Mouse (Mus musculus) retina, postnatal 1 day (tissue): ENCODE data around the gene Lmcd1.
"Not testable (repeated sequence)": the region's sequence is repeated elsewhere in the genome, so short reads cannot be mapped to it uniquely, and the experiment has no call there.

Experiments used
- DNase-seq: peaks from one replicate; pipeline ENCODE4 v3.0.0-alpha.2; 2012

The Lmcd1 gene

DNA sequence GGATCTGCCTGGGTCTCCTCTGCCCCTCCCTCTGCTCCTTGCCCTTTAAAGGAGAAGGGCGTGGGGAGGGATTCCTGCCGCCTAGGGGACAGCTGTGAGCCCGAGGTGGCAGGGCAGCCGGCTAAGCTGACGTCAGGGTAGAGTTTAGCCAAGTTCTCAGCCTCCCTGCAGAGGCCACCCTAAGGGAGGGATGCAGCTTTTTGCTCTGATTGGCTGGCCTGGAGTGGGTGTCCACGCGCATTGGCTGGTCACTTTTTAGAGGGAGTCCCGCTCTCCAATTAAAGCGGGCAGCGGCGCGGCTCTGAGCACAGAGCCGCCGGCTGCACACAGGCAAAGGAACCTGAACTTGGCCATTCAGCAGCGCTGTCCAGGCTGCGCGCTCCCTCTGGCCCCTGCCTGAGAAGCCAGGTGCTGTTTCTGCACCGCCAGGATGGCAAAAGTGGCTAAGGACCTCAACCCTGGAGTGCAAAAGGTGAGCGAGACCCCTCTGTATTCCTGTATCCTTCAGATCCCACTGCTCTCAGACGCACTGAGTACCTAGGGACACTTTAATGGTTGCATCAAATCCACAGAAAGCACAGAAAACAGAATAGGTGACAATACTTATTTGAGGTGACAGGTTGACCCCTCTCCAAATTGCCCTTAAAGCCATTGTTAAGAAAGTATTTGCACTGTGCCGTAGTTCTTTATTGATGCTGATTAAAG, at the start of gene Lmcd1:
TSS of gene Lmcd1 (plus strand) at position 258 of the 705 bp plus-strand sequence.
- peak; percentile 95 for DNase-seq

DNA sequence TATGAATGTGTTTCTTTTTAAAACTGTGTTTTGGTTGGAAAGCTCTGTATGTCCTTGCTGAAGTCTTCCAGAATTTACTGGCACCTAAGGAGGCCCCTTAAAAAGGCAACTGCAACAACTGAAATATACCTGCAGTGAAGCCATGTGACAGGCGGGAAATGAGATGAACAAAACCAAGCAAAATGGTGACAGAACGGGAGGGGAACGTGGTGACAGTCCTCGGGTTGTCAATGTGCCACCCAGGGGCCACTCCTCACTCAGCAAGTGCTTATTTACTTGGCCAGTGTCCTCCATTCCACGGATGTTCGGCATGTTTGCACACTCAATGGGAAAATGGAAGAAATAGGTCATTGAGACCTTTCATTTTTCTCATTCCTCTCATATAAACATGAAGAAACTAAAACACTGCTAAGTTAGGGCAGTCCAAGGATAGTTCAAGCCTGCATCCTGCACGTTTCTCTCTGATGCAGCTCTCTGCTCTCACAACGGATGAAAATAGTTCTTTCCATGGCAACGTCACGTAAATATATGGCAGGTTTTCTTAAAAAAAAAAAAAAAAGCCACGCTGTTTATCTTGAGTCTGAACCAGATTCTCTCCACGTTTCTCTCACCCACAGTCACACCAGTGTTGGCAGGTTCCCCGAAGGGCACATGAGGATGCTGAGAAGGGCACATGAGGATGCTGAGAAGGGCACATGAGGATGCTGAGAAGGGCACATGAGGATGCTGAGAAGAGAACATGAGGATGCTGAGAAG, 49.5 kb upstream of the Lmcd1 start:
- DNase-seq, result no peak

DNA sequence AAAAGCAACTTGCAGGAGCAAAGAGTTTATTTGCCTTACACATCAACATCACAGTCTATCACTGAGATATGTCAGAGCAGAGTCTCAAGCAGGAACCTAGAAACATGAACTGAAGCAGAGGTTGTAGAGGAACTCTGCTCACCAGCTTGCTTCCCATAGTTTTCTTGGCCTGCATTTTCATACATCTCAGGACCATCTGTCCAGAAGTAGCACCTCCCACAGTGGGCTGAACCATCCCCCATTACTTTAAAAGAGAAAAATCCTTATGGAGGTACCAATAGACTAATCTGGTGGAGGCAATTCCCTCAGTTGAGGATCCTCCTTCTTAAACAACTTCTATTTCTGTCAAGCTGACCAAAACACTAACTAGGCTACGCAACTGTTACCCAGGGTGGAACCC, 36.8 kb upstream of the Lmcd1 start:
- no peak for DNase-seq

DNA sequence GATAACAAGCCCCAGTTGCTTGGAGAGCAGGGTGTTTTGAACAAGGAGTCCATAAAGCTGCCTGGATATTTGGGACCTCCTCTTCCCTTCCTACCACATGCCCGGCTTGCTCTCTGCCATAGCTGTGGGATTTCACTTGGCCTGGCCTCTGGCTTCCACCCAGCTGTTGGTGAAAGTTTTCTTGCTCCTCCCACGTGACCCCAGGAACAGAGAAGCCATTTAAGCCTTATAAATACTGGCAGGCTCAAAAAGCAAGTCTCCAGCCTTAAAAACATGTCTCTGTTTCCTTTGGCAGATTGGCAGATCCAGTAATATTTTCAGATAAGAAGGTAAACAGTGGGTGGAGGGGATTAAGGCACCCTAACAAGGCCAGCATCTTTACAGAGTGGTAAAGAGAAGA, 31.3 kb upstream of the Lmcd1 start:
- no peak for DNase-seq

DNA sequence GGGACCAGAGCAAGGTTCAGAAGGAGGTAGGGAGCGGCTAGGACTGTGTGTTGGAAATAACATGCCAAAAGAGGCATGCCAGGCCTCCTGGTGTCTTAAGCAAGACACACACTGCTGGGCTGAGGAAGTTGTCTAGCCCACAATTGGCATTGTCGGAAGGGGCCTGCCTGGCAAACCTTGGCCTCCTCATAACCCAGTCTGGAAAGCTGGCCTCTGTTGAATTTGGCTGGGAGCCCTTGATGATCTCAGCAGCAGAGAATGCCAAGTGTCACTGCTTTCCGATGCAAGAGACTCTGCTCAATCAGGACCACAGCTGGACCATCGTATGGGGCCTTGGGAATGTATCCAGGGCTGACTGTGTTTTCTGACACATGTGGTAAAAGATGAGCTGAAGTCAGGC, 27.9 kb upstream of the Lmcd1 start:
- DNase-seq, result peak; percentile 56

DNA sequence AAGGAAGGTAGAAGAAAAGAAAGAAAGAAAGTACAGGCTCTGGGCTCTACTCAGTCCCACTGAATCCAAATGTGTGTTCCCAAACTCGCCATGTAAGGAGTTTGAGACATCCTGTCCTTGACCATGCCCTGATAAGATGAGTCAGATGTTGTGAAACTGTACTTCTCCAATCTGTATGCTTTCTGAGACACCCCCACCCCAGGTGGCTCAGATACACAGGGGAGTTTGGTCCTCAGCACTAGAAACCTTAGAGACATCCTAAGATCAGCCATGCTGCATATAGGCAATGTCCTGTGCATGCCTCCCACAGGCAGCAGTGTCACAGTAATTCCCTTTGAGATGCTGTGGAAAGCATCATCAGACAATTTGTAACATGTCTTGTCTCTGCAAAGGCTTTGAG, 26.9 kb upstream of the Lmcd1 start:
- DNase-seq, result no peak

DNA sequence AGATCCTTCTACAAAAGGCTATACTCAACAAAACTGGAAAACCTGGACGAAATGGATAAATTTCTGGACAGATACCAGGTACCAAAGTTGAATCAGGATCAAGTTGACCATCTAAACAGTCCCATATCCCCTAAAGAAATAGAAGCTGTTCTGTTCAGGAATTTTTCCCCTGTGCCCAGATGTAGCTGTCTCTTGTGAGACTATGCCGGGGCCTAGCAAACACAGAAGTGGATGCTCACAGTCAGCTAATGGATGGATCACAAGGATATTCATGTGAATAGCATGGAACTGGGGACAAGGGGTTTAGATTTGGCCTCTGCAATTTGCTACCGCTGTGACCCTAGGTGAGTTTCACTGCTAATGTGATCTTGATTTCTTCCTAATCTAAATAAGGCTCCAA, 19.6 kb upstream of the Lmcd1 start:
- not testable (repeated sequence) for DNase-seq

DNA sequence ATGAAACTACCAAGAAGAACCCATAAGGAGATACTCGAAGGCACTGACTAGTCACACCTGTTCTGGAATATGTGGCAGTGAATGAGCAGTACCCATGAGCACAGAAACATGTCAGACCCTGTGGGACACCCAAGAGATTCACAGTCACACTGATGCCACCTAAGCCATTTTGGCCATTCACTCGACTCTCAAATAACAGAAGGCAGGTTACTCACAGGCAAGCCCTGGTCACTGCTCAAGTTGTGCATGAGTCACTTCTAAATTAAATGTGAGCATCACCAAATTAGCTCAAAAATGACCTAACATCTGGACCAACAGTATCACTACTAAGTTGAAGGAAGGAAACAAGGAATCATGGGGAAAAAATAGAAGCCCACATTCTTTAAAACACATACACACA, 18.6 kb upstream of the Lmcd1 start:
- no peak for DNase-seq

DNA sequence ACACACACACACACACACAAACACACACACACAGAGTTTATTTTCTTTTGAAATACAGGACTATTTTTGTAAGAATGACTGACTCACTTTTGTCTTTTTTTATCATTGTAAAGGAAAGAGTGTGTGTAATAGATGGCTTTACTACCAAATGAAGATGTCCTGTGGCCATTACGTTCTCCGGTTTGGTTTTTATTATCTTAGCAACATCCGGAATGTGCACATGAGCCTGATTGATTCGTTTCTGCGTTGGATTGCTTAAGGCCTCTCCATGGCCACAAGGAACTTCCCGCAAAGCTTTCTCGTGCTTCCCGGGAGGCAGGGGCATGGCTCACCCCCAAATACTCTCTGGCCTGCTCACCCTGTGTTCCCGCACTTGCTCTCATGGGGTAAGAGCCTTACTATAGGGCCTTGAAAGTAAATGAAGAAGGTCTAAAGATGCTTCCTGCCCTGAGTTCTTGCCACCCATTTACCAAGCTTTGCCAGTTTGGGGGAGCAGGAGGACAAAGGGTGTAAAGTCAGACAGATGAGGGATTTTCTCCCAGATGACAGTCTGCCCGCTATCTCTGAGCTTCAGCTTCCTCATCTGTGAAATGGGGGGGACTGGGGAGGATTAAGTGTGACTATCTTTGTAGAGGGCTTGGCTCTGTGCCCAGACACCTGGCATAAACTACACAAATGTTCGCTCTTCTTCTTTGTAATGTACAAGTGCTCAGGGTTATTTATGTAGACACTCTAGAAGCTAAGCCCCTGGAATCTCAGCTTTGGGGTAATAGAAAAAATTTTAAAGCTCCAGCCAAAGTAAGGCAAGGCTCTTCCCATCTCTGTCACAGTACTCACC, 18.0 kb upstream of the Lmcd1 start:
- DNase-seq, result no peak

DNA sequence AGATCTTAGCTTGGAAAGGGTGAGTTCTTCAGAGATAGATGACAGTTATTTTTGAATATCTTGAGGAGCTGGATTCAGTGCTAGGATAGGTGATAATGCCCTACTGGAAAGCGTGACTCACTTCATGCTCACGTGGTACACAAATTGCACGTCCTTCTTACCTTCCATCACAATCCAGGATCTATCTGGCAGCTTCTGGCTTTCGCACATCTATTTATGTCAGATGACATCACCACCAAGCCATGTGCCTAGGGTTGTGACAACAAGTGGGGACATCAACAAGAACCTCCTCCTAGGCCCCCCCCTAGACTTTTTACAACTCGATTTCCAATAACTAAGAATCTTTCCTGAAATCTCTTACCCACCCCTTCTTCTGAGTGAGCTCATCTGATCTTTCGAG, 17.0 kb upstream of the Lmcd1 start:
- no peak for DNase-seq

DNA sequence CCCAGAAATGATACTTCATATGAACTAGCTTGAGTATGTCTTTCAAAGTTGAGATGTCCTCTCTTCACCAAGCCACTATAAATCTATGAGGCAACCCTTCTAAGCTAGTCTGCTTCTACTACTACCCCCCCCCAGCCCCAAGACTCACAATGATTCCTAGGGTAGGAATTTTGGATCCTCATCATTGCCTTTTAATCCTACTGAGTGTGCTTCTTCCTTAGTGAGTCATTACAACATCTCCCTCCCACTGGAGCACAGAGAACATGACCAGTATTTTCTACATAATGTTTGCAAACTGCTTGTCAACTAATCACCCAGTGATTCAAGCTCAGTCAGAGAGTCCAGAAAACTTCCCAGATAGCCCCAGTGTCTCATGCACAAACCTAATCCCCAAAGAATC, 12.5 kb upstream of the Lmcd1 start:
- DNase-seq, result no peak

DNA sequence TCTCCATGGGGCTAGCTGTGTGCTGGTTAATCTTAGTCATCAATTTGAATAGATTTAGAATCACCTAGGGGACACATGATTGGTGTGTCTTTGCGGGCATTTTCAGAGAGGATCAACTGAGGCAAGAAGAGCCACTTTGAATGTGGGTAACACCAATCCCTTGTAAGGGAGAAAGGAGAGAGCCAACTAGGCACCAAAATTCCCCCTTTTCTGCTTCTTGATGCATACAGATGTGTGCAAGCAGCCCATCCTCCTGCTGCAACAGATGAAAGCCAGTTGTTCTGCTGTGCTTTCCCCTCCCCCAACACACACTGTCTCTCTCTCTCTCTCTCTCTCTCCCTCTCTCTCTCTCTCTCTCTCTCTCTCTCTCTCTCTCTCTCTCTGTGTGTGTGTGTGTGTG, 9.2 kb upstream of the Lmcd1 start:
- no peak for DNase-seq

DNA sequence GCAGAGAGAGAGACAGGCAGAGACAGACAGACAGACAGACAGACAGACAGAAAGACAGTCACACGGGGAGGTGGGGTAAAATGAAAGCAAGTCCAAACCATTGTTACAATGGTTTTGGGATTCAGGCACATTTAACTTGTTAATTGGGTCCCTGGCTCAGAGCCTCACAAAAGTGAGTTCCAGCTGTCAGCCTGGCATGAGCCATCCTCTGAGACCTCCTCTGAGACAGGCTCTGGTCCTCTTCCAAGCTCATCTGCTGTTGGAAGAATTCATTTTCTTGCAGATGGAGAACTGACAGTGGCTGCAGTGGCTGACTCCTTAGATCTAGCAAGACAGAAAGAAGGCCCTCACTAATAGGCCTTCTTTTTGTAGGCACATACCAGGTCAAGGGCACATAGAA, 6.9 kb upstream of the Lmcd1 start:
- peak; percentile 8 for DNase-seq

DNA sequence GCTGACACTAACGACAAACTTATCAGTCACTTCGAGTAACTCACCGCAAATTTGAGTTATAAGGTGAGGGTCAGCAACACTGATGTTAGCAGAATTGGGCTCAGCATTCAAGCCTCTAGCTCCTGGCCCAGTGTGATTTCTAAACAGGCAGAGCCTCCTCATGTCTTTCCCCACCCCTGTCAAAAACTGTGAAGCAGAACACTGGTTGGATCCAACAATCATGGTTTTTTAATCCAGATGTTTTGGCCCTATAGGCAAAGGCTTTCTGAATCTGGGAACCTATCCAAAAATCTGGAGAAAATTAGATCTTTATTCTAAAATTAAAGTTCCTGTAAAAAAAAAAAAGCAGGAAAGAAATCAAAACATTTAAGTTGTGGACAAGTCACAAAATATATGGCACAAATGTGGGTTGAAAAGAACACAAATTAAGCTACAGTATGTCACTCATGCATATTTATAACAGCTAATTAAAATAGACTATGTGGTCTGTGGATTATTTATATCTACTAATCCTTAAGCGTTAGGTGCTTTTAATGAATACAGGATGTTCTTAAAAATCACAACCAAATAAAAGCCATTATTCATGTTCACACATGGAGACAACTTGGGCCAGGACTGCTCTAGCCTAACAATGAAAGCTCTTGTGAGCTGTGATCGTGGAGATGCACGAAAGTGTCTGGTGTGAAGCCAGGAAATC, 5.7 kb upstream of the Lmcd1 start:
- DNase-seq, result no peak

DNA sequence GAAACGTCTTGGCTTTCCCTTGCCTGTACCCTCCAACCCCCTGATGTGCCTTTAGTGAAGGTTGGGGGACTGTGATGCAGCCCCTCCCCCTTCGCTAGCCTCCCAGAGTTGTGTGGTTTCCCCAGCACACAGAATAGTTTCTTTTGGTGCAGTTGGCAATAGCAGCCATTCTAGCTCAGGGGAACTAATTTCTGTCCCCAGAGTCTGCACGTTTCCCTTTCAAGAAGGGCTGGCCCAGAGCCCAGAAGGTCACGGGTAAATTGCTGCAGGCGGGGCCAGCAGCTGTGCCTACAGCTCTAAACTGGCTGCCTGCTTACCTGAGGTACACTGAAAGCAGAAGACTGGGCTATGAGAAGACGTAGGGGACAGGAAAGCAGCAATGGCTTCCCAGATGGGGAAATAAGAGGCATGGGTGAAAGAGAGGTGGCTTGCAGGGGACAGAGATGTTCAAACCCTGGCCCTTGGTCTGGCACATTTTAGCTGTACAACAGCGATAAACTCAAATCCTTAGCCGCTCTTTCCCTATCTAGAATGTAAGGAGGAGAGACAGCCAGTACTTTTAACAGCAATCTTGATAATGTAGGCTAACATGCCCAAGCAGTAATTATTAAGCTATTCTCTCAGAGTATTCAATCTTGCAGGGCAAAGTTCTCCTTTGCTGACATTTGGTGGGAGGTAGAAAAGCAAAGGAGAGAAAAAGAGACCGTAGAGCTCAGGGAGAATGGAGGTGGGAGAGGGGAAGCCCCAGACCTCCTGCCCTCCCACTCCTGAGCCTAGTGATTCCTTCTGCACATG, 900 bp downstream of the Lmcd1 start:
- peak; percentile 68 for DNase-seq

DNA sequence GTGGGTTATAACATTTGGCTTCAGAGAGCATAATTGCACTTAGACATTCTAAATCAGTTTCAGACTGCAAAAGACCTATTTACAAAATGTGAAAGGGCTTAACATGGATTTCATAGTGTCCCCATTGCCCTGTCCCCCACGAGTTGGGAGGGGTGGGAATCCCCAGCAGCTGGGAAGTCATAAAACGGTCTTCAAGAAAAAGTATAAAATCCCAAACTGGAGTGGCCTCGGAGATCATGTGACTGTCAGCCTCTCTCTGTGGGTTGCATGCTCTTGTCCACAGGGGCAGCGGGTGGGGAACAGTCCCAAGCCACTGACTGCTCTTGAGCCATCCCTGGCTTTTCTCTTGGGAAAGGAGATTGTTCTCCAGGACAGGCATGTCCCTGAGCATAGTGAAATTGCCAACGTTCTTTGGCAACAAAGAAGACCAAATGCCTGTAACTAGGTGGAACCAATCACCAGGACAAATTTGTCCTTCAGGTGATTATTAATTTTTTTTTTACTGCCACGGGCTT, 2.2 kb downstream of the Lmcd1 start:
- DNase-seq, result no peak

DNA sequence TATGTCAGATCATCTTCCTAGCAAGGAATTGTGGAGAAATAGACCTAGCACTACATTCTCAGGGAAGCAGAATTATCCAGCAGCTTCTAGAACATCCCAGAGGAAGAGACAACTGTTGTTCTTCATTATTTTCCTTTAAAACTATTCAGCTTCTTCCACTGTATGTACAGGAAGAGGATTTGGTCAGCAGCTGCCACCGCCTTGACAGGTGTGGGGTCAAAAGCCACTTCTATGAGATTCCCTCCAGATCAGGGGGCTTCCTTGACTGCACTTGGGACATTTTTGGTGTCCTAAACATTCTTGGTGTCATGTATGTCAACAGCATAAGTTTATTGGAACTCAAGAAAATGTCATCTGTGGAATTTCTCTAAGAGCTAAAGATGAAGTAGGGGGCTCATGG, 5.2 kb downstream of the Lmcd1 start:
- no peak for DNase-seq

DNA sequence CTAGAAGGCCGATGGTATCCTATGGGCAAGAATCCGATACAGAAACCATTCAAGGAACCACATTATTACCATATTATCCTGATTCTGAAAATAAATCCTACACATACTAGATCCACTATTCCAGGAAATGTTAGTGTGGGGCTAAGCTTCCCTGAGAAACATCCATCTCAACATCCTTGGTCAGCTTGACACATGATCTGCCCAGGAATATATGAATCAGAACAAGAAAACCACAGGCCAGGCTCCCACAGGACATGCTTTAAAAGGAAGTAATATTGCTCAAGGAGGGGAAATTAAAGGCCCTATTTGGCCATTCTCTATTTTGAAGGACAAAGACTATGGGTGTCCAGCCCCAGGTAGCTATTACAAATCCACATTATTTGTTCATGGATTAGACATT, 6.6 kb downstream of the Lmcd1 start:
- no peak for DNase-seq

DNA sequence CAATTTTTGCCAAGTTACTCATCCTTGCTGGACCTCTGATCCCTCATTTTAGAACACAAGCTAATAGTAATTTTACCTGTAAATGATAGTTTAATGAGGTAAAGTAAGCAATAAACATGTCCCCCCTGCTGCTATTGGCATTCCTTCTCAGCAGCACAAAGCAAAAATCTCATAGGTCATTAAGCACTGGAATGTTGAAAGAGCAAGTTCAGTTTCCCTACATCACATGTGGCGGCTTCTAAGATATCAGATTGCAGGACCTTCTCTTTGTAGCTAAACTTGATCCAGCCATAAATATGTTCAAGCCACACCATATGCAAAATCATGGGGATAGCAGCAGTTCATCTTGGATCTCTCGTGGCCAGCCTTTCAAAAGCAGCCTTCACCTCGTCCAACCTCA, 7.4 kb downstream of the Lmcd1 start:
- DNase-seq, result no peak

DNA sequence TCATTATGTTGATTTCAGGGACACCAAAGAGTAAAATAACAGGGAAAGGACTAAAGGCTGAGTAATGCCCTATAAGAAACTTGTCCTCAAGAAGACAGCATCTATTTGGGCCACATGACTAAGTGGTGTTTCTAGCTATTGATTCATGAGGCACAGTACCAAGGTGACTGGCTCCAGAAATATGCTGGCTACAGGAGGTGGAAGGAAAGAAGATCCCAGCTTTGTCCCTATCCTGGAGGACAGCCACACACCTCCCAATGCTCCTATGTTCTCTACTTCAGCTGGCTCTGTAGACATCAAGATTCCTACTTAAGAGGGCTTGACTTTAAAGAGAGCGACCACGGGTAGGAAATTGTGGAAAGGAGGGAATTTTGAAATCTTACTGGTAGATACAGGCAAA, 8.4 kb downstream of the Lmcd1 start:
- no peak for DNase-seq

DNA sequence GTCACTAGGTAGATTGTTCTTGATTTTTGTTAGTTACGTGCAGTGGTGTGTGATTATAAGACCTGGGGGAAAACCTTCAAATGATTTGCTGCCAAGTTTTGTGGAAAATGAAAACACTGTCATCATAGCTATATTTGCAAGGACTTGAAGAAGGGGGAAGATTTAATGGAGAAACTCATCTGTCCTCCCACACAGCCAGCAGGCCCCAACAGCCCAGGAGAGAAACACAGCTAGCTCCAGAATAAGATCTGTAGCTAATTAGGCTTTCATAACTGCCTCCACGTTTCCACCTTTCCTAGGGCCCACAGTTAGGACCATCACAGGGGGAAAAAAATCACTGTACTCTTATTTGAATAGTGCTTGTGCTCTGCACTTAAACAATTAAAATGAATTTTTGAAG, 10.5 kb downstream of the Lmcd1 start:
- DNase-seq, result no peak

DNA sequence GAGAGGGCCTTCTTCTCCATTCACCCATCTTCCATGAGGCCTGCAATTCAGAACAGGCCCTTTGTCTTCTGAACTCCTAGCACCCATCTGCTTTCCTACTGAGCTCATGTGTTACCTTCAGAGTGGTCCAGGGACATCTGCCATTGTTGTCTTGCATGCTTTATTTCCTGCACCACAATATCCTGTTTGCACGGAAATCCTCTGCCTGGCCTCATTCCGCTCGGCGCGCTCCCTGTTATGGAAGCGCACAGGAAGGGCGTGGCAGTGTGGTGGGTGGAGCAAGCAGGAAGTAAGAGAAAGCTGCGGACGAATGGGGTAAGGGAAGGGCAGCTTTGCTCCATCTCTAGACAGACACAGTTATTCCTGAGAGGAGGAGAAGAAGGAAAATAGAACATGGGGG, 14.1 kb downstream of the Lmcd1 start:
- no peak for DNase-seq
